Mouse (Mus musculus): ENCODE results near the gene Mbl2. TPM values are rescaled to one million over a fixed set of nuclear protein-coding genes. Genes with fewer than 3 reads are reported as not detected.
"Not testable (repeated sequence)": the region's sequence is repeated elsewhere in the genome, so short reads cannot be mapped to it uniquely, and the experiment has no call there.

The Mbl2 gene
- polyA plus RNA-seq, 1 experiment from 2014 or later, result not detected

GRCm38 (mm10) chr19:30214026-30214425 is 18.7 kb upstream of the Mbl2 start:
- Histone ChIP-seq H3K4me2 (replicated peaks; ENCODE audit: low read depth, low read length) (no peak overlapping the region), H3K9me3 (ENCODE audit: control insufficient read depth, low read length) (no peaks in the 10 kb centered on the region), H3K9ac (ENCODE audit: low read depth, low read length) (no peak overlapping the region), H3K4me3 (ENCODE audit: low read length) (no peak overlapping the region), H3K27me3 (ENCODE audit: control insufficient read depth, insufficient read depth, low read length) (no peaks in the 10 kb centered on the region), H3K27ac (ENCODE audit: low read depth, low read length) (no peak overlapping the region), H3K36me3 (ENCODE audit: control insufficient read depth, insufficient read depth, low read length) (no peaks in the 10 kb centered on the region), H3K4me1 (ENCODE audit: control insufficient read depth, insufficient read depth, low read length) (no peaks in the 10 kb centered on the region)
- ATAC-seq (ENCODE audit: low FRiP score, low TSS enrichment), result no peak
- 11% methylated on average over 2 of the region's 2 CpGs for WGBS

DNA sequence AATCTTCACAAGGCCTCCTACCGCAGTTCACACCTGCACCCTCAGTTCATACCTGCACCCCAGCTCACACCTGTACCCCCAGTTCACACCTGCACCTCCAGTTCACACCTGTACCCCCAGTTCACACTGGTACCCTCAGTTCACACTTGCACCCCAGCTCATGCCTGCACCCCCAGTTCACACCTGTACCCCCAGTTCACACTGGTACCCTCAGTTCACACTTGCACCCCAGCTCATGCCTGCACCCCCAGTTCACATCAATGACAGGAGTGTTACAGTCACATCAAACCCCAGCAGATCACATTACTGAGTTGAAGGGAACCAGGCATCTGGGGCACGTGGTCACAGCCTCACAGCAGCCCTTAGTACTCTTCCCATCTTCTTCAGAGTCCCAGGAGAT is 17.0 kb upstream of the Mbl2 start:
- H3K4me2 ChIP-seq (replicated peaks; ENCODE audit: low read depth, low read length); H3K9ac ChIP-seq (ENCODE audit: low read depth, low read length); H3K4me1 ChIP-seq (ENCODE audit: control insufficient read depth, insufficient read depth, low read length); ATAC-seq (ENCODE audit: low FRiP score, low TSS enrichment); H3K4me3 ChIP-seq (ENCODE audit: low read length); H3K27ac ChIP-seq (ENCODE audit: low read depth, low read length); H3K27me3 ChIP-seq (ENCODE audit: control insufficient read depth, insufficient read depth, low read length); H3K36me3 ChIP-seq (ENCODE audit: control insufficient read depth, insufficient read depth, low read length); H3K9me3 ChIP-seq (ENCODE audit: control insufficient read depth, low read length): not testable (repeated sequence)
- 82% methylated on average over 2 of the region's 2 CpGs for WGBS

GRCm38 (mm10) chr19:30216186-30216585 is 16.6 kb upstream of the Mbl2 start:
- ATAC-seq (ENCODE audit: low FRiP score, low TSS enrichment), result no peak
- 73% methylated on average over 4 of the region's 4 CpGs for WGBS
- no peak overlapping the region for H3K4me3 ChIP-seq (ENCODE audit: low read length)

GRCm38 (mm10) chr19:30217335-30217734 is 15.4 kb upstream of the Mbl2 start:
- no peak for ATAC-seq (ENCODE audit: low FRiP score, low TSS enrichment)
- H3K4me3 ChIP-seq (ENCODE audit: low read length), result no peak overlapping the region
- WGBS, result 20% methylated on average over 7 of the region's 7 CpGs
- H3K9me3 ChIP-seq (ENCODE audit: control insufficient read depth, low read length), result no peaks in the 10 kb centered on the region
- no peak overlapping the region for H3K4me2 ChIP-seq (replicated peaks; ENCODE audit: low read depth, low read length)
- H3K9ac ChIP-seq (ENCODE audit: low read depth, low read length), result no peak overlapping the region
- H3K27ac ChIP-seq (ENCODE audit: low read depth, low read length), result no peak overlapping the region
- H3K4me1 ChIP-seq (ENCODE audit: control insufficient read depth, insufficient read depth, low read length), result no peaks in the 10 kb centered on the region
- H3K27me3 ChIP-seq (ENCODE audit: control insufficient read depth, insufficient read depth, low read length), result no peaks in the 10 kb centered on the region
- no peaks in the 10 kb centered on the region for H3K36me3 ChIP-seq (ENCODE audit: control insufficient read depth, insufficient read depth, low read length)

More at GRCm38 (mm10) chr19:30216186-30216585, 16.6 kb upstream of the Mbl2 start:
- Histone ChIP-seq H3K27me3 (ENCODE audit: control insufficient read depth, insufficient read depth, low read length) (no peaks in the 10 kb centered on the region), H3K27ac (ENCODE audit: low read depth, low read length) (no peak overlapping the region), H3K4me2 (replicated peaks; ENCODE audit: low read depth, low read length) (no peak overlapping the region), H3K9me3 (ENCODE audit: control insufficient read depth, low read length) (no peaks in the 10 kb centered on the region), H3K4me1 (ENCODE audit: control insufficient read depth, insufficient read depth, low read length) (no peaks in the 10 kb centered on the region), H3K36me3 (ENCODE audit: control insufficient read depth, insufficient read depth, low read length) (no peaks in the 10 kb centered on the region), H3K9ac (ENCODE audit: low read depth, low read length) (no peak overlapping the region)

DNA sequence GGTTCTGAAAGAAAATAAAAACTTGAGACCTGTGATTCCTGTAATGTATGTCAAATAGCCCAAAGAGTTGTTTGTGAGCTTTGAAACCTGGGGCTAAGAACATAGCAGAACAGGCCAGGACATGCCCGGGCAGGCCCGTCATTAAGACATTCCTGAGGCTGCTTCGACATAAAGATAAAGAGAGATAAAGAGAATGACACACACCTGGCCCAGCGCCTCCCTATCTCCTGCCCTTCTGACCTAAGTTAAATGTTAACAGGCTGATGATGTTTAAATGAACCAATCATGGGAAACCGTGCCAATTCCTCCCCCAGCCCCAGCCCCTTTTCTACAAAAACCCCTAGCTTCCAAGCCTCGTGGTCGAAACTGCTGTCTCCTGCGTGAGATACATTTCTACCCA is 10.1 kb upstream of the Mbl2 start:
- not testable (repeated sequence) for ATAC-seq (ENCODE audit: low FRiP score, low TSS enrichment); H3K36me3 ChIP-seq (ENCODE audit: control insufficient read depth, insufficient read depth, low read length); H3K9ac ChIP-seq (ENCODE audit: low read depth, low read length); H3K4me3 ChIP-seq (ENCODE audit: low read length); H3K9me3 ChIP-seq (ENCODE audit: control insufficient read depth, low read length); H3K4me1 ChIP-seq (ENCODE audit: control insufficient read depth, insufficient read depth, low read length); H3K27ac ChIP-seq (ENCODE audit: low read depth, low read length); H3K27me3 ChIP-seq (ENCODE audit: control insufficient read depth, insufficient read depth, low read length); H3K4me2 ChIP-seq (replicated peaks; ENCODE audit: low read depth, low read length)
- 62% methylated on average over 8 of the region's 8 CpGs for WGBS

DNA sequence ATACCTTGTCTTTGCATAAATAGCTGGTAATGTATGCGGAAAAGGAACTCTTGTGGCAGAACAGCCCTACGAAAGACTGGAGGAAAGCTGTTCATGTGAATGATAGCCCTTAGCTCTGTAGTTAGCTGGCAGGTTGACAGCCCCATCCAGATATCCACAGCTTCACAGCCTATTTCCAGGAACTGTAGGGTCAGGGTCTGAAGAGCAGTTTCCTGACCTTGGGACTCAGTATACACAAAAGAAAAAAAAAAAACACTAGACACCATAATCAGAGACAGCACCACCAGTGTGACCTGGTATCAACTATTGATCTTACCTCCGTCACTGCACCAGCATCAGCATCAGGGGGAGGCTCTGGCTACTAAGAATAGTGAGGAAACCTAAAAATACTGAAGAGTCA is 3.3 kb upstream of the Mbl2 start:
- no peak overlapping the region for H3K4me2 ChIP-seq (replicated peaks; ENCODE audit: low read depth, low read length)
- no peak overlapping the region for H3K4me3 ChIP-seq (ENCODE audit: low read length)
- no peak for ATAC-seq (ENCODE audit: low FRiP score, low TSS enrichment)

GRCm38 (mm10) chr19:30234416-30234815 is 1.7 kb downstream of the Mbl2 start:
- H3K4me2 ChIP-seq (replicated peaks; ENCODE audit: low read depth, low read length), result no peak overlapping the region
- no peaks in the 10 kb centered on the region for H3K4me1 ChIP-seq (ENCODE audit: control insufficient read depth, insufficient read depth, low read length)
- WGBS, result 87% methylated on average over 8 of the region's 8 CpGs
- no peaks in the 10 kb centered on the region for H3K36me3 ChIP-seq (ENCODE audit: control insufficient read depth, insufficient read depth, low read length)
- ATAC-seq (ENCODE audit: low FRiP score, low TSS enrichment), result no peak
- no peaks in the 10 kb centered on the region for H3K9me3 ChIP-seq (ENCODE audit: control insufficient read depth, low read length)
- no peak overlapping the region for H3K9ac ChIP-seq (ENCODE audit: low read depth, low read length)
- H3K4me3 ChIP-seq (ENCODE audit: low read length), result no peak overlapping the region
- H3K27me3 ChIP-seq (ENCODE audit: control insufficient read depth, insufficient read depth, low read length), result no peaks in the 10 kb centered on the region
- no peak overlapping the region for H3K27ac ChIP-seq (ENCODE audit: low read depth, low read length)

More for the DNA sequence above, 3.3 kb upstream of the Mbl2 start:
- H3K27ac ChIP-seq (ENCODE audit: low read depth, low read length), result no peak overlapping the region
- 77% methylated on average over 3 of the region's 3 CpGs for WGBS
- H3K27me3 ChIP-seq (ENCODE audit: control insufficient read depth, insufficient read depth, low read length), result no peaks in the 10 kb centered on the region
- H3K4me1 ChIP-seq (ENCODE audit: control insufficient read depth, insufficient read depth, low read length), result no peaks in the 10 kb centered on the region
- no peak overlapping the region for H3K9ac ChIP-seq (ENCODE audit: low read depth, low read length)
- no peaks in the 10 kb centered on the region for H3K9me3 ChIP-seq (ENCODE audit: control insufficient read depth, low read length)
- no peaks in the 10 kb centered on the region for H3K36me3 ChIP-seq (ENCODE audit: control insufficient read depth, insufficient read depth, low read length)

- Histone ChIP-seq H3K9me3 (ENCODE audit: control insufficient read depth, low read length) (no peaks in the 10 kb centered on the region), H3K9ac (ENCODE audit: low read depth, low read length) (no peak overlapping the region), H3K27ac (ENCODE audit: low read depth, low read length) (no peak overlapping the region), H3K4me2 (replicated peaks; ENCODE audit: low read depth, low read length) (no peak overlapping the region), H3K4me1 (ENCODE audit: control insufficient read depth, insufficient read depth, low read length) (no peaks in the 10 kb centered on the region), H3K36me3 (ENCODE audit: control insufficient read depth, insufficient read depth, low read length) (no peaks in the 10 kb centered on the region), H3K27me3 (ENCODE audit: control insufficient read depth, insufficient read depth, low read length) (no peaks in the 10 kb centered on the region), H3K4me3 (ENCODE audit: low read length) (no peak overlapping the region)
- 21% methylated on average over 11 of the region's 11 CpGs for WGBS
- ATAC-seq (ENCODE audit: low FRiP score, low TSS enrichment), result no peak
Observed at GRCm38 (mm10) chr19:30247359-30247758, 14.6 kb downstream of the Mbl2 start.

GRCm38 (mm10) chr19:30248822-30249221 is 16.1 kb downstream of the Mbl2 start:
- no peak overlapping the region for H3K4me2 ChIP-seq (replicated peaks; ENCODE audit: low read depth, low read length)
- ATAC-seq (ENCODE audit: low FRiP score, low TSS enrichment), result no peak
- H3K27me3 ChIP-seq (ENCODE audit: control insufficient read depth, insufficient read depth, low read length), result no peaks in the 10 kb centered on the region
- H3K4me1 ChIP-seq (ENCODE audit: control insufficient read depth, insufficient read depth, low read length), result no peaks in the 10 kb centered on the region
- H3K27ac ChIP-seq (ENCODE audit: low read depth, low read length), result no peak overlapping the region
- H3K9ac ChIP-seq (ENCODE audit: low read depth, low read length), result no peak overlapping the region
- H3K4me3 ChIP-seq (ENCODE audit: low read length), result no peak overlapping the region
- no peaks in the 10 kb centered on the region for H3K9me3 ChIP-seq (ENCODE audit: control insufficient read depth, low read length)
- 6% methylated on average over 8 of the region's 8 CpGs for WGBS
- no peaks in the 10 kb centered on the region for H3K36me3 ChIP-seq (ENCODE audit: control insufficient read depth, insufficient read depth, low read length)

GRCm38 (mm10) chr19:30252253-30252652 is 19.5 kb downstream of the Mbl2 start:
- Histone ChIP-seq H3K4me3 (ENCODE audit: low read length) (no peak overlapping the region), H3K4me1 (ENCODE audit: control insufficient read depth, insufficient read depth, low read length) (peaks cover 5% of the 10 kb centered on the region; the same call in 1 of the 2 replicates), H3K9me3 (ENCODE audit: control insufficient read depth, low read length) (no peaks in the 10 kb centered on the region), H3K27ac (ENCODE audit: low read depth, low read length) (no peak overlapping the region), H3K27me3 (ENCODE audit: control insufficient read depth, insufficient read depth, low read length) (no peaks in the 10 kb centered on the region), H3K36me3 (ENCODE audit: control insufficient read depth, insufficient read depth, low read length) (no peaks in the 10 kb centered on the region), H3K9ac (ENCODE audit: low read depth, low read length) (no peak overlapping the region), H3K4me2 (replicated peaks; ENCODE audit: low read depth, low read length) (no peak overlapping the region)
- 74% methylated on average over 2 of the region's 2 CpGs for WGBS
- ATAC-seq (ENCODE audit: low FRiP score, low TSS enrichment), result no peak

All from kidney, embryonic 14.5 days (tissue).